Mouse (Mus musculus): Measurements from ENCODE around the gene Shcbp1. TPM values are rescaled to one million over a fixed set of nuclear protein-coding genes. Genes with fewer than 3 reads are reported as not detected.
"Not testable (repeated sequence)": the region's sequence is repeated elsewhere in the genome, so short reads cannot be mapped to it uniquely, and the experiment has no call there.

The Shcbp1 gene
- total RNA-seq (2017): 0.19 to 1.6 TPM in 2 of 3 replicates, not detected in the other

DNA sequence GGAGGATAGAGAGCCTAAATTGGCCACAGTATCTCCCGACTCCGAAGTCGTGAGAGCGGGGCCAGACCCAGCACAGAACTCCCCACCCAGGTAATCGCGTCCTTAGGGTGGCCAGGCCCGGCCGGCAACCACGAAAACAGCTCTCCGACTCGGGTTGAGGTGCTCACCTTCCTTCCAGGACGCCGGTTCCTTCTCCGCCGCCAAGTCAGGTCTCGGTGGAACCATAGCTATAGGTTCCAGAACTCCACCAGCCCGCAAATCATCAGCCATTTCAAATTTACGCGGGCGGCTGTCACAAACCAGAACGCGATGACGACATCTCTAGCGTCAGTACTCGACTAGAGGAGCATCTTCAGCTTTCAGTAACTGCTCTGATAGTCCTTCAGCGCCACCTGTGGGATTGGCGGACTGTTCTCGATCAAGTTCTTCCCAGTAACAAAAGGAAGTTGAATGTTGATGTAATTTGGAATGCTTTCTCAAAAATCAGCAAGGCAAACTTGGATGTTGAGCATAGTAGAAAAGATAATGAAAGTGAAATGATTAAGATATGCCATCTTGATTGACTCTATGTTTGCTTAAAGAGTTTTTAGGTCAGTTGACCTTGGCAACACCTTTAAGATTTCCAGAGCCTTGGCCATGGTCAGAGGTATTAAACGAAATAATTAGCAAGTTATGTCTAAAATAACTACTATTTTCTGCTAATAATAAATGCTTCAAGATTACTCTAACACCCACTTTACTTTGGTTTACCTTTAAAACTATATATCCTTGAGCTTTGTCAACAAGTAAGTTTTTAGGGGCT is at the start of gene Shcbp1:
Shcbp1 (minus strand) TSS at position 314 of the 802 bp plus-strand sequence.
- ATAC-seq (replicated peaks; ENCODE audit: insufficient number of reproducible peaks, low FRiP score, low TSS enrichment, poor library complexity, severe bottlenecking): peak; percentile 99

DNA sequence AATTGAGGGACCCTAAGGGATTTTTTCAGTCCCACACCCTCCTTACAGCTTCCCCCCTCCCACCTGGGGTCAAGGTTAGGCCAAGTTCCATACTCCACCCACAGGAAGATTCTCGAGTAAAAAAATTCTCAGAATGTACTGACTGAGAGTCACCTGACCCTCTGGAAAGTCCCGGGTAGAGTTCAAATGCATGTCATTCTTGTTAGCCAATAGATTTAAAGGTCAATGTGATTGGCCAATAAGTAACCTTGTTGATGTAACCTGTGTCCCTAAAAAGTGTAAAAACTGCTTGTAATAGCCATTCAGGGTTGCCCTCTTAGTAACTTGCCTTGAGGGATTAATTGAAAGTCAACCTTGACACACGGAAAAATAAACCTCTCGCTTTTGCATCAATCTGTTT is 29.5 kb upstream of the Shcbp1 start:
- no peak for ATAC-seq (replicated peaks; ENCODE audit: insufficient number of reproducible peaks, low FRiP score, low TSS enrichment, poor library complexity, severe bottlenecking)

DNA sequence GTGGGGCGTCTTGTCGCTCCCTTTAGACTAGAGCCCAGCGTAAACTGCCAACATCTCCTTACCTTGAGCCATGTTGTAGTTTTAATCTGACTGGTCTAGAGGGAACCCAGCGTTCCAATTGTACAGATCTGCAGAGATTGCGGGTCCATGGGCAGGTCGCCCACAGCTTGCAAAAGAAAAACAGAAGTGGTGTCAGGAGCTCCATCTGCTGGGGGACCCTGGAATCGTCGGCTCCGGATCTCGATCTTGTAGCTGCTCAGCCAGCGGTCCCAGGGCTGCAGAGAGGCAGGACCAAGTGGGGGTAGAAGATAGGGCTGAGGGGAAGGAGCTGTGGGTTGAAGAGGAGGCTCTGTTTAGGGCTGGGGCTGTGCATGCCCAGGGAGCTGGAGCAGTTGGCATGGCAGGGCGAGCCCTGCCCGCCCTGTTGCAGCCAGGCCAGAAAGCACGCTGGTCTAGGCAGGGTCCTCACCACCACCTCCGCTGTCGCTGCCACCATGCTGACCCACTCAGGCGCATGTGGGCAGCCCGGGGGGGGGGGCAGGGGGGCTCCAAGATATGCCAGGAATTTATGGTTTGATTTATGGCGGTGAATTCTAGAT is 21.3 kb upstream of the Shcbp1 start:
- ATAC-seq (replicated peaks; ENCODE audit: insufficient number of reproducible peaks, low FRiP score, low TSS enrichment, poor library complexity, severe bottlenecking): no peak

DNA sequence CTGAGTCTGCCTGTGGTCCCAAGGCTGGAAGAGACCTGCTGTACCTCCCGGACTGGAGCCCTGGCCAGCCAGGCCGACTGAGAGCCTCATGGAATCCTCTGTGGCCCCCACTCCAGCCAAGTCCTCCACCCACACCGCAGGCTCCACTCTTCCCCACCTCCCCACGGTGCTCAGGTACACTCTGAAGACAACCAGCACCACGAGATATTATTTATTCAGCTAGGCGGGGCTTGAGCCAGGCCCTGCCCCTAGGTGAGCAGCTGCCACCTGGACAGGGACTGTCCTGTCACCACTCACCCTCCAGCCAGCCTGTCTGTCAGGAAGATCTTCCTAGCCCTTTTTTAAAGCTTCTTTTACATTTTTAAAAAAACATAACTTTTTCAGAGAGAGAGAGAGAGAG is 1.1 kb downstream of the Shcbp1 start:
- ATAC-seq (replicated peaks; ENCODE audit: insufficient number of reproducible peaks, low FRiP score, low TSS enrichment, poor library complexity, severe bottlenecking): 0 out of 2 replicates have a peak, but pooled peaks have one; percentile 13

DNA sequence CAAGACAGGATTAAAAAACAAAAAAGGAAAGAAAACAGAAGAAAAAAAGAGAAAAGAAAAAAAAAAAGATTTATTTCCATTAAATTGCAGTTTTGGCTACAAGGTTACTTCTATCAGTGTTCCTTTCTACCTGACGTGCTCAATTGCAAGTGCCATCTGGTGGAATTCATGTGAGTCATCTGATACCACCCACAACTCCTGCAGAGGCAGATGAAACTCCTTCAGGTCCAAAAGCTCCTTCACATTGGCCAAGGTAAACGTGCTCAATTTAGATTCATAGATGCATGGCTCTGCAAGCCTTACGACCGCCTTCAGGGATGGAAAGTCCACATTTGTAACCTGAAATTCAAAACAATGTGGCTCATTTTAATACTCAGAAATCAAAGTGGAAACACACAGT is 14.6 kb downstream of the Shcbp1 start:
- no peak for ATAC-seq (replicated peaks; ENCODE audit: insufficient number of reproducible peaks, low FRiP score, low TSS enrichment, poor library complexity, severe bottlenecking)

DNA sequence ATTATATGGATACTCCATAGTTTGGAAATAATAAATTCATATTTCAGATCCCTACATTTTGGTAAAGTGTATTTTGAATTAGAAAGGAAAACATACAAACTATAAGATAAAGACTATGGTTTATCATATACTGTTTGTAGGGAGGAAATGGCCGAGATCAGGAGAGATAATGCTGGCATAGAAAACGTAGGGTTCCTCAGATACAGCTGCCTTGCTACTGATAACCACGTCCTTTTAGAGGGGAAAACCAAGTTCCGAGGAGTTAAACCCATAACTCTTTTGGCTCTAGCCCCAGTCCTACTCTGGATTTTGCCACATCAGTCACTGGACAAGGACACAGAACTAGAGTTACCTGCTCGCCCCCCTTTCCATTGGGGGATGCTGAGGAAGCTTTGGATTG is 26.3 kb downstream of the Shcbp1 start:
- ATAC-seq (replicated peaks; ENCODE audit: insufficient number of reproducible peaks, low FRiP score, low TSS enrichment, poor library complexity, severe bottlenecking): no peak

DNA sequence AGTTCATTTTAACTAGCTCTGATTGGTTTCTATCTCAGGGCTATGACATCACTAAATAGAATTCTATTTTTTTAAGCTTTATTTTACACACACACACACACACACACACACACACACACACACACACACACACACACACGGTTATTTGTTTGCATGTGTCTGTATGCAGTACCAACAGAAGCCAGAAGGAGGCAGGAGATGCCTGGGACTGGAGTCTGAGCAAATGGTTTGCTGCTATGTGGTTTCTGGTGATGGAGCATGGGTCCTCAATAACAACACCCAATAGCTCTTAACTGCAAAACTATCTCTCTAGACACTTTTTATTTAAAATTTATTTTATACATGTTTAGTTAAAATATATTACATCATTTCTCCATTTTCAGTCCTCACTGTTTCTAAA is 48.4 kb downstream of the Shcbp1 start:
- no peak for ATAC-seq (replicated peaks; ENCODE audit: insufficient number of reproducible peaks, low FRiP score, low TSS enrichment, poor library complexity, severe bottlenecking)

DNA sequence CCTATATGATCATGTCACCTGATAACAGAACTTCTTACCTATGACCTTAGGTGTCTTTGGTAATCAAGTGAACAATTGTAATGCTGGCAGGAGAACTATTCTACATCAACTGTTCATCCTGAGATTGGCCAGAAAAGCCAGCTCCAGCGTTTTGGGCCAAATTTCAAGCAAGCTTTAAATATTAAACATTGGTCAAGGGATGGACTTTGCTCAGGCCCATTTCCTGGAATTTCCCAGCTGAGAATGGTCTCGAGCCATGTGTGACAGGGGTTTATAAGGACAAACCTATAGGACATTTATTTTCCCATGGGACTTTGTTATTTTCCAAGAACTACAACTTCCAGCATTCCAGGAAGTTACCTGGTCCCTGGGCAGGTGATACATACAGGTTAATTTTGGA is 63.8 kb downstream of the Shcbp1 start:
- no peak for ATAC-seq (replicated peaks; ENCODE audit: insufficient number of reproducible peaks, low FRiP score, low TSS enrichment, poor library complexity, severe bottlenecking)

DNA sequence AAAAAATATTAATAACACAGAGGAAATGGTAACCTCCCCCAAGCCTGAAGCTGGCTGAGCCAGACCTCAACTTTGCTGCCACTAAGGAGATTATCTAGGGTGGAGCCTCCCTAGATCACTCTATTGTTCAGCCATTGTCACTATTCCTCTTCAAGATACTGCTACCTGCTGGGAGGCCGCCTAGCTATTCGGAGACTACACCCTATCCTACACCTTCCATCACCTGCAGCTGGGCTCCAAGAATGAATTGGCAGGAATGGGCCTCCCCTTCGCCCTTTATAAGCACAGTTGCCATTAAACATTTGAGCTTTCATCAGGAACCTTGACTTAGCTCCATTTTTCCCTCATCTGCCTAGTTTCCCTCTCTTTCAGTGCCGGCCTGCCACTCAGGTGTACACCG is 71.0 kb downstream of the Shcbp1 start:
- ATAC-seq (replicated peaks; ENCODE audit: insufficient number of reproducible peaks, low FRiP score, low TSS enrichment, poor library complexity, severe bottlenecking): not testable (repeated sequence)

DNA sequence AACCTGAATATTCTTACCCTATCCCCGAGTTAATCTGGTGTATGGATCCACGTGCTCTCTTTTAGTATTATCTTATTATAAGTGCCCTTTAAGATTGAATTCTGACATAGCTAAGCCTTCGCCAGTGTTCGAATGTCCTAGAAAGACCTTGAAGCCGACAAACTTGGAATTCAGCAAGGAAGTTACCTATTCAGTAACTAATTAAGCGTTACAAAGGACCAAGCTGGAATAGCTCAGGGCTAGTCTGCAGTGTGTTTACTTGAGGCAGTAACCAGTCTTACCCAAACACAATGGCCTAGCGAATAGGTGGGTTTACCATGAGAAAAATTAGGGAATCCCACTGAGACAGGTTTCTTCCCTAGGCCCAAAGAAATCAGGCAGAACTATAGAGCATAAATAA is 71.5 kb downstream of the Shcbp1 start:
- ATAC-seq (replicated peaks; ENCODE audit: insufficient number of reproducible peaks, low FRiP score, low TSS enrichment, poor library complexity, severe bottlenecking): not testable (repeated sequence)

DNA sequence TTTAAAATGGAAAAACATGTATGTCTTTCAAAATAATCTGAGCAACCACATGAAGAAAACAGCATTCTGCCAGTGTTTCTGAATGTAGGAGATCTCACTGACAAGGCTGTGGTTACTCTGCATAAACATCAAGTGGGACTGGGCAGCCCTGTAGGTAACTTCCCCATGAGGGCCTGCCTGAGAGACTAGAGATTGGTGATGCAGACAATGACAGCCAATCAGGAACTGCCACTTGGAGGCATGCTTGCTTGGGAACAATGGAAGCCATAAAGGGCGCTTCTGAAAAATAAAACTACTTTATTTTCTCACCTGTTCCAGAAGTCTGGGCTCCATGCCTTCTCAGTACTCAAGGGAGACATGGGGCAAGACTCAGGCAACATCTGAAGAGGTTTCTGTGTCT is 87.7 kb downstream of the Shcbp1 start:
- no peak for ATAC-seq (replicated peaks; ENCODE audit: insufficient number of reproducible peaks, low FRiP score, low TSS enrichment, poor library complexity, severe bottlenecking)

Other genes with a start within 250 kb of the Shcbp1 start
- 16.5 to 25.6 TPM (median 20.1 TPM) in 3 replicates for gene Zfp958, start 166.4 kb downstream of the Shcbp1 start, total RNA-seq (2017)

Measured in monocyte, adult 5-6 weeks (primary cell).